Mouse (Mus musculus) cerebellum, adult 9-11 months (tissue): ENCODE results near the gene Pcyt2.

Source experiments
- DNase-seq: peaks from one replicate; pipeline ENCODE4 v3.0.0; 2022

Gene Pcyt2

GRCm38 (mm10) chr11:120632559-120633519 lies 15.1 kb upstream of the Pcyt2 start:
- peak; percentile 81 for DNase-seq

GRCm38 (mm10) chr11:120631726-120632448 lies 14.2 kb upstream of the Pcyt2 start:
- DNase-seq: peak; percentile 32

GRCm38 (mm10) chr11:120630881-120631725 lies 13.4 kb upstream of the Pcyt2 start:
- peak; percentile 9 for DNase-seq

- DNase-seq: peak; percentile 53
Observed at GRCm38 (mm10) chr11:120630401-120630871, 12.7 kb upstream of the Pcyt2 start.

GRCm38 (mm10) chr11:120629911-120630310 lies 12.2 kb upstream of the Pcyt2 start:
- DNase-seq: no peak

GRCm38 (mm10) chr11:120629341-120629730 lies 11.6 kb upstream of the Pcyt2 start:
- DNase-seq: peak; percentile 51

GRCm38 (mm10) chr11:120628601-120629340 lies 11.0 kb upstream of the Pcyt2 start:
- no peak for DNase-seq

GRCm38 (mm10) chr11:120627468-120628300 lies 9.9 kb upstream of the Pcyt2 start:
- DNase-seq: peak; percentile 55

GRCm38 (mm10) chr11:120626785-120627467 lies 9.2 kb upstream of the Pcyt2 start:
- no peak for DNase-seq

- peak; percentile 55 for DNase-seq
Observed at GRCm38 (mm10) chr11:120625152-120625775, 7.5 kb upstream of the Pcyt2 start, which contains the start of gene Sirt7. TSS of gene Sirt7 (minus strand) at chr11:120625240.

- peak; percentile 87 for DNase-seq
Observed at GRCm38 (mm10) chr11:120624680-120625111, 7.0 kb upstream of the Pcyt2 start.

GRCm38 (mm10) chr11:120623961-120624679 lies 6.4 kb upstream of the Pcyt2 start:
- DNase-seq: no peak

- no peak for DNase-seq
Observed at GRCm38 (mm10) chr11:120622805-120623204, 5.1 kb upstream of the Pcyt2 start.

- DNase-seq: peak; percentile 46
Observed at GRCm38 (mm10) chr11:120620195-120620594, 2.5 kb upstream of the Pcyt2 start.

GRCm38 (mm10) chr11:120618619-120619535 lies 1.1 kb upstream of the Pcyt2 start:
- peak; percentile 77 for DNase-seq

- peak; percentile 62 for DNase-seq
Observed at GRCm38 (mm10) chr11:120616617-120617294, 980 bp downstream of the Pcyt2 start.

- DNase-seq: peak; percentile 55
Observed at GRCm38 (mm10) chr11:120615606-120616203, 2.0 kb downstream of the Pcyt2 start.
